Comparison of ENCODE assay signal across 12 mouse cellular contexts in genomic region chr17:71684103-71684608, GRCm38 (mm10). TPM values are rescaled to one million over a fixed set of nuclear protein-coding genes. Genes with fewer than 3 reads are reported as not detected.
DNase-seq lines count a peak whose midpoint lies in the region; ATAC-seq and TF ChIP-seq lines count a peak whose summit lies in the region.
"Had no signal": no experiment of that assay in that cellular context is flagged by ENCODE, and none has a peak within 500 bp of the region (broad histone marks: within the 10 kb centered on the region; RNA-seq: fewer than 3 reads in every experiment).

No protein-coding gene starts in this region.

- TF ChIP-seq POLR2A in liver, adult 2 months (IDR thresholded peaks at IDR 0.05; ENCODE audit: extremely low read depth, insufficient read depth, low read length), result no peak
- no peak for TF ChIP-seq POLR2A in spleen, adult 2 months (IDR thresholded peaks at IDR 0.05; ENCODE audit: low read depth, low read length)

- WGBS in liver, adult 2 months, result 43% methylated on average over 5 of the region's 5 CpGs
- WGBS in spleen, adult 2 months, result 13% methylated on average over 5 of the region's 5 CpGs

- peaks cover 12% of the 10 kb centered on the region for H3K4me1 ChIP-seq in liver, adult 2 months (ENCODE audit: control insufficient read depth, insufficient read depth, low read length)
- H3K4me1 ChIP-seq in spleen, adult 2 months (ENCODE audit: control insufficient read depth, insufficient read depth, insufficient read length), result peaks cover 3% of the 10 kb centered on the region; the same call in 1 of the 2 replicates
- H3K4me1 ChIP-seq: liver, embryonic 15.5 days had no signal

- peak; percentile 89 for ATAC-seq in granulocyte monocyte progenitor cell, adult 5-6 weeks (replicated peaks; ENCODE audit: poor library complexity, severe bottlenecking)

- H3K9ac ChIP-seq in liver, adult 2 months (ENCODE audit: low read depth, low read length), result no peak overlapping the region
- H3K9ac ChIP-seq: forebrain, embryonic 12.5 days; liver, embryonic 15.5 days had no signal

- H3K79me2 ChIP-seq in liver, adult 2 months (ENCODE audit: control insufficient read depth, insufficient read depth, low read length), result no peaks in the 10 kb centered on the region

- no peaks in the 10 kb centered on the region for H3K36me3 ChIP-seq in liver, adult 2 months (ENCODE audit: control insufficient read depth, insufficient read depth, low read length)
- no peaks in the 10 kb centered on the region for H3K36me3 ChIP-seq in spleen, adult 2 months (ENCODE audit: control insufficient read depth, insufficient read depth, low read length)
- H3K36me3 ChIP-seq: forebrain, embryonic 12.5 days; liver, embryonic 15.5 days had no signal

- H3K27ac ChIP-seq in liver, adult 2 months (replicated peaks; ENCODE audit: insufficient read depth, low read depth, low read length), result peak overlapping the region; percentile 1; the same call in 1 of the 2 replicates
- peak overlapping the region; percentile 16; the same call in 1 of the 2 replicates for H3K27ac ChIP-seq in spleen, adult 2 months (ENCODE audit: insufficient read depth, low read length)
- H3K27ac ChIP-seq: forebrain, embryonic 12.5 days; liver, embryonic 15.5 days had no signal

- TF ChIP-seq CTCF in liver, adult 2 months (IDR thresholded peaks at IDR 0.05; ENCODE audit: low read depth, low read length), result no peak
- TF ChIP-seq CTCF in spleen, adult 2 months (IDR thresholded peaks at IDR 0.05; ENCODE audit: extremely low read depth, insufficient read depth, insufficient read length, insufficient replicate concordance), result no peak

- H3K27me3 ChIP-seq in liver, adult 2 months (ENCODE audit: control insufficient read depth, insufficient read depth, low read length), result no peaks in the 10 kb centered on the region
- no peaks in the 10 kb centered on the region for H3K27me3 ChIP-seq in spleen, adult 2 months (ENCODE audit: control insufficient read depth, insufficient read depth, low read length)
- H3K27me3 ChIP-seq: forebrain, embryonic 12.5 days; liver, embryonic 15.5 days had no signal

- H3K4me3 ChIP-seq in liver, adult 2 months (ENCODE audit: insufficient read depth, low read depth, low read length), result no peak overlapping the region
- no peak overlapping the region for H3K4me3 ChIP-seq in spleen, adult 2 months (ENCODE audit: extremely low read depth, insufficient read depth, insufficient read length)
- H3K4me3 ChIP-seq: forebrain, embryonic 12.5 days; liver, embryonic 15.5 days had no signal

- peak; percentile 24 to 49 for DNase-seq in adrenal gland, adult (ENCODE audit: inconsistent age in 2 of 2, low spot score in 1 of 2)
- no peak for DNase-seq in adrenal gland, postnatal 4 days (ENCODE audit: low spot score in 2 of 2)
- DNase-seq in liver, adult 2 months (ENCODE audit: extremely low read depth, low read depth, low spot score), result peak; percentile 66
- no peak for DNase-seq in liver
- DNase-seq in spleen, adult 2 months (ENCODE audit: low read depth in 1 of 2, low spot score in 2 of 2), result peak; percentile 23 to 53
- DNase-seq in yolk sac, embryonic 10.5 days (ENCODE audit: low spot score), result no peak
- DNase-seq in neural tube, embryonic 10.5 days (ENCODE audit: extremely low spot score, low spot score), result no peak
- DNase-seq: cerebellum, adult 9-11 months; thymus, postnatal 25 days had no signal

RNA-seq across cellular contexts. Expression of gene Togaram2, which starts 11.1 kb away (rescaled TPM):
- under 1 TPM; 0.14 to 0.17 TPM for total RNA-seq in adrenal gland, postnatal 4 days (2021)
- not detected in 2 replicates for total RNA-seq in liver, adult 2 months (2014; rRNA removed)
- polyA plus RNA-seq in liver, adult 2 months (2012; rRNA removed), result not detected in 2 replicates
- not detected in 2 replicates for total RNA-seq in granulocyte monocyte progenitor cell, adult 5-6 weeks (2014; fragmentation: Nextera tagmentation)
- not detected in 2 replicates for total RNA-seq in granulocyte monocyte progenitor cell, adult 5-6 weeks (2017)
- polyA plus RNA-seq in spleen, adult 2 months (2012; rRNA removed), result 0.04 and 0.09 TPM in 2 replicates
- polyA plus RNA-seq: liver, embryonic 15.5 days had no signal

Comparison
In these comparisons a context has a peak if more than half of its experiments do, and no peak if none do; other contexts are left out.
1. DNase-seq: peak in adrenal gland, adult (2 of 2), liver, adult 2 months (single experiment) and spleen, adult 2 months (2 of 2); none in adrenal gland, postnatal 4 days (0 of 2), liver (single experiment), yolk sac, embryonic 10.5 days (single experiment) and neural tube, embryonic 10.5 days (single experiment).